ENCODE assay signal across 26 mouse cellular contexts in the genomic region with DNA sequence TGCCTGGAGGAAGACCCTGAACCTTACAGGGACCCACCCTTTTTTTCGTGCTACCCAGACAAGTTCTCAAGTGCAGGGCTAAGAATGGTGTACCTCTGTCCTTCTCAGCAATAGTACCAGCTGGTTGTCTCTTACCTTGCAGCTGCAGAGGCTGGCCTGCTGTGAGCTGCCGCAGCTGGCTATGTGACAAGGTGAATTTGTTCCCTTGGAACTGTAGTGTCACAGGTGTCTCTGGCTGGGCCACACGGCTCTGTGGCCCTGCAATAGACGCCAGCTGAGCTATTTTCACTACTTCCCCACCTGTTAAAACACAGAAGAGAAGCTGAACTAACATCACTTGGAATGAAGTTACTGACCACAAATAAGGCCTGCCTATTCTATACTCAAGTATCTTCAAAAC.
"Had no signal": no experiment of that assay in that cellular context is flagged by ENCODE, and none has a peak within 500 bp of the region (broad histone marks: within the 10 kb centered on the region; RNA-seq: fewer than 3 reads in every experiment).

No protein-coding gene starts in this region.

- H3K9ac ChIP-seq: embryonic facial prominence, embryonic 12.5 days; embryonic facial prominence, embryonic 13.5 days; embryonic facial prominence, embryonic 15.5 days; forebrain, embryonic 12.5 days; forebrain, embryonic 13.5 days; forebrain, embryonic 15.5 days; forebrain, postnatal 0 days had no signal

- H3K27ac ChIP-seq: embryonic facial prominence, embryonic 10.5 days; embryonic facial prominence, embryonic 12.5 days; embryonic facial prominence, embryonic 13.5 days; embryonic facial prominence, embryonic 15.5 days; forebrain, embryonic 10.5 days; forebrain, embryonic 12.5 days; forebrain, embryonic 13.5 days; forebrain, embryonic 15.5 days; gastrocnemius, adult 2 months; heart, adult 2 months had no signal

- H3K4me1 ChIP-seq: embryonic facial prominence, embryonic 10.5 days; embryonic facial prominence, embryonic 12.5 days; embryonic facial prominence, embryonic 13.5 days; embryonic facial prominence, embryonic 15.5 days; forebrain, embryonic 10.5 days; forebrain, embryonic 12.5 days; forebrain, embryonic 13.5 days; forebrain, embryonic 15.5 days had no signal

- DNase-seq: cerebellum, adult 9-10 months; cerebellum, adult 9-11 months; cerebellum, postnatal 10 days; cerebellum, postnatal 14 days; cerebellum, postnatal 25 days; cerebellum, postnatal 36 days; embryo, embryonic 11 days; forebrain, postnatal 0 days; gastrocnemius, adult 2 months; gastrocnemius, postnatal 10 days; gastrocnemius, postnatal 14 days; gastrocnemius, postnatal 25 days; gastrocnemius, postnatal 36 days; heart, adult 18-20 months; heart, adult 2 months had no signal

- H3K4me2 ChIP-seq: embryonic facial prominence, embryonic 12.5 days; embryonic facial prominence, embryonic 13.5 days; embryonic facial prominence, embryonic 15.5 days; forebrain, embryonic 12.5 days; forebrain, embryonic 13.5 days; forebrain, embryonic 15.5 days had no signal

- ATAC-seq: forebrain, embryonic 13.5 days; forebrain, embryonic 14.5 days; forebrain, embryonic 15.5 days; forebrain, embryonic 16.5 days; forebrain, postnatal 0 days had no signal

- H3K4me3 ChIP-seq: embryonic facial prominence, embryonic 10.5 days; embryonic facial prominence, embryonic 12.5 days; embryonic facial prominence, embryonic 13.5 days; embryonic facial prominence, embryonic 15.5 days; erythroblast, embryonic 14.5 days; forebrain, embryonic 10.5 days; forebrain, embryonic 12.5 days; forebrain, embryonic 13.5 days; forebrain, embryonic 15.5 days; gastrocnemius, adult 2 months; heart, adult 2 months had no signal

- H3K27me3 ChIP-seq: embryonic facial prominence, embryonic 12.5 days; embryonic facial prominence, embryonic 13.5 days; embryonic facial prominence, embryonic 15.5 days; forebrain, embryonic 12.5 days; forebrain, embryonic 13.5 days; forebrain, embryonic 15.5 days had no signal

- H3K9me3 ChIP-seq: embryonic facial prominence, embryonic 10.5 days; embryonic facial prominence, embryonic 12.5 days; embryonic facial prominence, embryonic 13.5 days; embryonic facial prominence, embryonic 15.5 days; forebrain, embryonic 10.5 days; forebrain, embryonic 12.5 days; forebrain, embryonic 13.5 days; forebrain, embryonic 15.5 days had no signal
